Mouse (Mus musculus) layer of hippocampus, adult 8-10 months (tissue): Measurements from ENCODE around the gene Btnl1. TPM values are rescaled to one million over a fixed set of nuclear protein-coding genes. Genes with fewer than 3 reads are reported as not detected.

Source experiments
- DNase-seq, 2 experiments: peaks; one replicate each; pipeline ENCODE4 v3.0.0; 2022; ENCODE audit warnings: low spot score in 2 of 2
- total RNA-seq, 4 experiments: library from RNA; stranded (reverse); gene quantifications; 2 replicates each; pipeline ENCODE4 v1.2.4; 2022

The Btnl1 gene
- total RNA-seq, 4 experiments from 2014 or later, result not detected

- no peak for DNase-seq
Measured at GRCm38 (mm10) chr17:34384699-34385098, 7.8 kb downstream of the Btnl1 start.

GRCm38 (mm10) chr17:34386656-34387055, 9.7 kb downstream of the Btnl1 start:
- no peak for DNase-seq

- DNase-seq, result no peak
Measured at GRCm38 (mm10) chr17:34388513-34388912, 11.6 kb downstream of the Btnl1 start.

- no peak for DNase-seq
Measured at GRCm38 (mm10) chr17:34391507-34391906, 14.6 kb downstream of the Btnl1 start.

GRCm38 (mm10) chr17:34392321-34392720, 15.4 kb downstream of the Btnl1 start:
- no peak for DNase-seq

- DNase-seq, result no peak
Measured at GRCm38 (mm10) chr17:34397357-34397756, 20.4 kb downstream of the Btnl1 start.

- peak; percentile 59 to 60 for DNase-seq
Measured at GRCm38 (mm10) chr17:34398058-34398710, 21.3 kb downstream of the Btnl1 start.

GRCm38 (mm10) chr17:34398711-34399393, 21.9 kb downstream of the Btnl1 start, which contains the start of gene BC051142:
TSS of gene BC051142 (plus strand) at chr17:34398820.
- DNase-seq, result peak; percentile 84 to 87

- DNase-seq, result no peak
Measured at GRCm38 (mm10) chr17:34399394-34399715, 22.4 kb downstream of the Btnl1 start.

- peak; percentile 50 to 73 for DNase-seq
Measured at GRCm38 (mm10) chr17:34411117-34411516, 34.2 kb downstream of the Btnl1 start.

- DNase-seq, result no peak
Measured at GRCm38 (mm10) chr17:34420014-34420413, 43.1 kb downstream of the Btnl1 start.

- peak in 1 of 2 experiments; percentile 18 for DNase-seq
Measured at GRCm38 (mm10) chr17:34427597-34427996, 50.7 kb downstream of the Btnl1 start.

Other genes starting within 250 kb of the Btnl1 start
- 1 to 10 TPM in 2 of 4 experiments, under 1 TPM in 2; 0.51 to 3.5 (median 2.1) TPM for gene H2-DMb2, start 233.8 kb upstream of the Btnl1 start, total RNA-seq
- 1 to 10 TPM; 3.4 to 9.7 (median 6.0) TPM for gene H2-DMb1, start 224.1 kb upstream of the Btnl1 start, total RNA-seq
- gene Tap1, start 189.6 kb upstream of the Btnl1 start, total RNA-seq, result 10 to 100 TPM in 1 of 4 experiments, 1 to 10 TPM in 3; 2.5 to 10.6 (median 5.8) TPM
- 1 to 10 TPM; 3.9 to 9.0 (median 5.8) TPM for gene Psmb9, start 189.4 kb upstream of the Btnl1 start, total RNA-seq
- gene Psmb8, start 179.4 kb upstream of the Btnl1 start, total RNA-seq, result 10 to 100 TPM in 2 of 4 experiments, 1 to 10 TPM in 2; 3.8 to 18.8 (median 10.0) TPM
- gene Tap2, start 173.6 kb upstream of the Btnl1 start, total RNA-seq, result 10 to 100 TPM; 12.3 to 18.1 (median 15.9) TPM
- gene H2-Ob, start 138.2 kb upstream of the Btnl1 start, total RNA-seq, result 1 to 10 TPM in 2 of 4 experiments, under 1 TPM in 1, not detected in 1; 0.69 to 3.3 (median 1.8) TPM
- gene H2-Ab1, start 119.4 kb upstream of the Btnl1 start, total RNA-seq, result 10 to 100 TPM in 2 of 4 experiments, 1 to 10 TPM in 2; 1.1 to 31.1 (median 11.6) TPM
- gene H2-Aa, start 89.3 kb upstream of the Btnl1 start, total RNA-seq, result 10 to 100 TPM in 2 of 4 experiments, 1 to 10 TPM in 1, under 1 TPM in 1; 0.70 to 29.8 (median 13.8) TPM
- 10 to 100 TPM in 2 of 4 experiments, 1 to 10 TPM in 2; 1.9 to 25.1 (median 10.1) TPM for gene H2-Eb1, start 71.3 kb upstream of the Btnl1 start, total RNA-seq
- gene H2-Eb2, start 51.5 kb upstream of the Btnl1 start, total RNA-seq, result not detected
- gene Btnl2, start 22.3 kb upstream of the Btnl1 start, total RNA-seq, result 1 to 10 TPM in 1 of 4 experiments, under 1 TPM in 3; 0.47 to 1.0 (median 0.73) TPM
- 1 to 10 TPM; 3.5 to 6.1 (median 4.5) TPM for gene BC051142, start 21.7 kb downstream of the Btnl1 start, total RNA-seq
- not detected for gene Btnl4, start 100.2 kb downstream of the Btnl1 start, total RNA-seq
- gene Btnl6, start 140.2 kb downstream of the Btnl1 start, total RNA-seq, result not detected
- gene Notch4, start 187.1 kb downstream of the Btnl1 start, total RNA-seq, result 10 to 100 TPM; 10.3 to 13.5 (median 11.3) TPM
- gene Gpsm3, start 212.7 kb downstream of the Btnl1 start, total RNA-seq, result 1 to 10 TPM in 3 of 4 experiments, under 1 TPM in 1; 0.61 to 9.8 (median 5.5) TPM
- gene Pbx2, start 214.1 kb downstream of the Btnl1 start, total RNA-seq, result 10 to 100 TPM; 54.3 to 76.6 (median 66.8) TPM
- 1 to 10 TPM in 1 of 4 experiments, under 1 TPM in 3; 0.51 to 1.5 (median 0.88) TPM for gene Ager, start 220.7 kb downstream of the Btnl1 start, total RNA-seq
- gene Rnf5, start 226.6 kb downstream of the Btnl1 start, total RNA-seq, result 10 to 100 TPM; 74.7 to 84.0 (median 76.3) TPM
- gene Agpat1, start 227.1 kb downstream of the Btnl1 start, total RNA-seq, result 100 to 1,000 TPM; 138 to 163 (median 151) TPM
- gene Egfl8, start 238.8 kb downstream of the Btnl1 start, total RNA-seq, result 1 to 10 TPM; 1.4 to 3.3 (median 2.4) TPM